Mouse (Mus musculus) urinary bladder, adult 2 months (tissue): ENCODE data around the gene Btf3. TPM values are rescaled to one million over a fixed set of nuclear protein-coding genes. Genes with fewer than 3 reads are reported as not detected.

Experiments
- DNase-seq: peaks from one replicate; pipeline ENCODE4 v3.0.0; 2022; ENCODE audit warnings: low spot score
- polyA plus RNA-seq: library from polyadenylated mRNA; depleted of rRNA; stranded (reverse); fragments of >200 nt; gene quantifications from 2 replicates; pipeline ENCODE4 v1.2.3, GENCODE M21; 2012

Btf3 gene
- polyA plus RNA-seq, 1 experiment = 665 TPM

- no peak for DNase-seq
Observed at GRCm38 (mm10) chr13:98336205-98336604, 19.4 kb upstream of the Btf3 start.

GRCm38 (mm10) chr13:98332106-98332505 lies 15.3 kb upstream of the Btf3 start:
- no peak for DNase-seq

GRCm38 (mm10) chr13:98325034-98325433 lies 8.2 kb upstream of the Btf3 start:
- no peak for DNase-seq

- DNase-seq = no peak
Observed at GRCm38 (mm10) chr13:98317911-98318310, 1.1 kb upstream of the Btf3 start.

- no peak for DNase-seq
Observed at GRCm38 (mm10) chr13:98317246-98317677, 456 bp upstream of the Btf3 start.

GRCm38 (mm10) chr13:98316140-98316479 lies 696 bp downstream of the Btf3 start:
- DNase-seq = no peak

- DNase-seq = no peak
Observed at GRCm38 (mm10) chr13:98315124-98315523, 1.7 kb downstream of the Btf3 start.

GRCm38 (mm10) chr13:98313631-98314030 lies 3.2 kb downstream of the Btf3 start:
- DNase-seq = no peak

- DNase-seq = no peak
Observed at GRCm38 (mm10) chr13:98311597-98311996, 5.2 kb downstream of the Btf3 start.

- DNase-seq = no peak
Observed at GRCm38 (mm10) chr13:98308724-98309123, 8.1 kb downstream of the Btf3 start.

- DNase-seq = no peak
Observed at GRCm38 (mm10) chr13:98308004-98308403, 8.8 kb downstream of the Btf3 start.

- no peak for DNase-seq
Observed at GRCm38 (mm10) chr13:98306852-98307475, 9.8 kb downstream of the Btf3 start.

- DNase-seq = no peak
Observed at GRCm38 (mm10) chr13:98306393-98306792, 10.4 kb downstream of the Btf3 start.

GRCm38 (mm10) chr13:98305257-98305656 lies 11.5 kb downstream of the Btf3 start:
- DNase-seq = no peak

GRCm38 (mm10) chr13:98298833-98299758 lies 17.7 kb downstream of the Btf3 start:
- DNase-seq = no peak

GRCm38 (mm10) chr13:98297883-98298482 lies 18.8 kb downstream of the Btf3 start:
- DNase-seq = no peak

GRCm38 (mm10) chr13:98296072-98296471 lies 20.7 kb downstream of the Btf3 start:
- no peak for DNase-seq

GRCm38 (mm10) chr13:98291712-98292111 lies 25.1 kb downstream of the Btf3 start:
- no peak for DNase-seq

- no peak for DNase-seq
Observed at GRCm38 (mm10) chr13:98290719-98291118, 26.1 kb downstream of the Btf3 start.

- no peak for DNase-seq
Observed at GRCm38 (mm10) chr13:98280990-98281650, 35.7 kb downstream of the Btf3 start.

GRCm38 (mm10) chr13:98279686-98280085 lies 37.1 kb downstream of the Btf3 start, which contains the start of gene Gm21976:
Gene Gm21976 (plus strand): TSS chr13:98279887.
- DNase-seq = no peak

GRCm38 (mm10) chr13:98277501-98277900 lies 39.3 kb downstream of the Btf3 start:
- no peak for DNase-seq
